Mouse (Mus musculus) spleen, postnatal 10 days (tissue): ENCODE data around the gene Tbl2.
A peak's percentile ranks its signal among the peaks of the same experiment; 100 is the strongest.

Source experiments
- DNase-seq, 2 experiments: peaks; one replicate each; pipeline ENCODE4 v3.0.0; 2021 to 2022; ENCODE audit warnings: low spot score in 2 of 2

The Tbl2 gene

DNA sequence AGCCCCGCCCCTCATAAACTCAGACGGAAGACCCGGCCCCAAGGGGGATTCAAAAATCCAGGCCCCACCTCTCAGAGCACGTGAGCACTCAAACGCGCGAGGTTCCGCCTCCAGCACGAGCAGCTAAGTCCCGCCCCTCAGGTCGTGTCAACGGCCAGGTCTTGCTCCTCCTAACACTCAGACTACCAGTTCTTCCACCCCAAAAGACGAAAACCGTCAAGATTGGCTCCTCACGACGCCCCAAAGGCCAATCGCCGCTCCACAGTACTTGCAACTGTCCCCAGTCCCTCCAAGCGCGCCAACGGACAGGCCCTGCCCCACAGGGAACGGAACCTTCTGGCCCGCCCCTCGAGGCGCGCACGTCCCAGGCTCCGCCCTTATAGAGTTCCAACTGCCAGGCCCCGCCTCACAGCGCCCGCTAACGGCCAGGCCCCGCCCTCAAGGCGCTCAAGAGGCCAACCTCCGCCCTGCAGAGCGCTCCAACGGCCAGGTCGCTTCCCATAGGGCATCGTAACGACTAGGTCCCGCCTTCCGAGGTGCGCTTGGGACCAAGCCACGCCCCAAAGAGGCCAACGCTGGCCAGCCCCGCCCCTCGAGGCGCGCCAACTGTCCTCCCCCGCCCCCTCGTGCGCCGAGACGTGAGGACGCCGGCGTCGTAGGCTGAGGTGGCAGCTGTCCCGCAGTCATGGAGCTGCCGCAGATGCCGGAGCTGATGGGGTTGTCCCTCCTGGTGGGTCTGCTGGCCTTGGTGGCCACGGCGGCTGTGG lies at the start of gene Tbl2:
Tbl2 (plus strand) TSS at position 605 of the 767 bp plus-strand sequence.
- peak; percentile 98 to 99 for DNase-seq

DNA sequence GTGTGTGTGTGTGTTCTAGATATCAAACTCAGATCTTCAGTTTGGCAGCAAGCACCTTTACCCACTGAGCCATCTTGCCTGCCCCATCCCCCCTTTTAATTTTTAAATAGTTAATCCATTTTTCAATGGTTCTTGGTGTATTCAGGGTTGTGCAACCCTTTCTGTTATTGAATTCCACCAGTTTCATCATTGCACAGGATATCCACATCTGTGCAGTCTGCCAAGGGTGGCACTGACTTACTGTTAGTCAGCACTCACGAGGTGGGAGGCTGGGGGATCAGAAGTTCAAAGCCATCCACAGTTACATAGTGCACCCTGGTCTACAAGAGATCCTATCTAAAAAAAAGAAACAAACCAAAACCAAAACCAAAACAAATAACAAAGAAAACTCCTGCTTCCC lies 48.5 kb upstream of the Tbl2 start:
- no peak for DNase-seq

DNA sequence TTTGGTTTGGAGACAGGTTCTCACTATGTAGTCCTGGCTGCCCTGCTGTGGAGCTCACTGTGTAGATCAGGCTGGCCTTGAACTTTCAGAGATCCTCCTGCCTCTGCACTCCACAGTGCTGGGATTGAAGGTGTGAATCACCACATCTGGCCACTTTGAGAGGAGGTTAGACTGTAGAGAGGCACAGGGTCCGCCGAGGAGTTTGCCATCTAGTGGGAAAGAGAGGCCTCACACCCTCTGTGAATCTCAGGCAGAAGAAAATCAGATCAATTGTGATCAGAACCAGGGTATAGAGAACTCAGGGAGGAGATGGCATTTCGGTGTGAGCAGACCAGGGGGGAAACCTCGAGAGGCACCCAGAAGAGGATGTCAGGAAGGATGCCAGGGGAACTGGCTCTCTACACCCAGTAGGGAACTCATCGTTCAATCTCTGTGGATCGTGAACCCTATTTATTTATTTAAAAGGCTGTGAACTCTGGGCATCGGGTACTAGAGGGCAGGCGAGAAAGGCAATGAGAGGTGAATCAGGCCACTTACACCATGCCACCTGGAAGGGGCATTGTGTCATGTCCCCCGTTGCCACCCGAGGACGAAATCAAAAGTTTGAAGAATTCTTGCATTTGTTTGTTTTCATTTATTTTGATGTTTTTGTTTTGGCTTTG lies 45.3 kb upstream of the Tbl2 start:
- peak in 1 of 2 experiments; percentile 42 for DNase-seq

DNA sequence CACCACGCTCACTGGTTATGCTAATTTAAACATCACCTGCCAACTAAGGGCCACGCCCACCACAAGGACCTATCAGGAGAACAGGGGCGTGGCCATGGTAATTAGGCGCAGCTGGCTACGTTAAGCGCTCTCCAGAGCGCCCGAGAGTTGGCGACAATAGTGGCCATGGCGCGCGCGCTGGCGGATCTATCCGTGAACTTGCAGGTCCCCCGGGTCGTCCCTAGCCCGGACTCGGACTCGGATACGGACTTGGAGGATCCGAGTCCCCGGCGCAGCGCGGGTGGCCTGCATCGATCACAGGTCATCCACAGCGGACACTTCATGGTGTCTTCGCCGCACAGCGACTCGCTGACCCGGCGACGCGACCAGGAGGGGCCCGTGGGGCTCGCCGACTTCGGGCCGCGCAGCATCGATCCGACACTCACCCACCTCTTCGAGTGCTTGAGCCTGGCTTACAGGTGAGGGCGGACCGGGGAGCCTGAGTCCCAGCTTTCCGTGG lies 42.6 kb upstream of the Tbl2 start:
- DNase-seq = peak; percentile 26 to 83

DNA sequence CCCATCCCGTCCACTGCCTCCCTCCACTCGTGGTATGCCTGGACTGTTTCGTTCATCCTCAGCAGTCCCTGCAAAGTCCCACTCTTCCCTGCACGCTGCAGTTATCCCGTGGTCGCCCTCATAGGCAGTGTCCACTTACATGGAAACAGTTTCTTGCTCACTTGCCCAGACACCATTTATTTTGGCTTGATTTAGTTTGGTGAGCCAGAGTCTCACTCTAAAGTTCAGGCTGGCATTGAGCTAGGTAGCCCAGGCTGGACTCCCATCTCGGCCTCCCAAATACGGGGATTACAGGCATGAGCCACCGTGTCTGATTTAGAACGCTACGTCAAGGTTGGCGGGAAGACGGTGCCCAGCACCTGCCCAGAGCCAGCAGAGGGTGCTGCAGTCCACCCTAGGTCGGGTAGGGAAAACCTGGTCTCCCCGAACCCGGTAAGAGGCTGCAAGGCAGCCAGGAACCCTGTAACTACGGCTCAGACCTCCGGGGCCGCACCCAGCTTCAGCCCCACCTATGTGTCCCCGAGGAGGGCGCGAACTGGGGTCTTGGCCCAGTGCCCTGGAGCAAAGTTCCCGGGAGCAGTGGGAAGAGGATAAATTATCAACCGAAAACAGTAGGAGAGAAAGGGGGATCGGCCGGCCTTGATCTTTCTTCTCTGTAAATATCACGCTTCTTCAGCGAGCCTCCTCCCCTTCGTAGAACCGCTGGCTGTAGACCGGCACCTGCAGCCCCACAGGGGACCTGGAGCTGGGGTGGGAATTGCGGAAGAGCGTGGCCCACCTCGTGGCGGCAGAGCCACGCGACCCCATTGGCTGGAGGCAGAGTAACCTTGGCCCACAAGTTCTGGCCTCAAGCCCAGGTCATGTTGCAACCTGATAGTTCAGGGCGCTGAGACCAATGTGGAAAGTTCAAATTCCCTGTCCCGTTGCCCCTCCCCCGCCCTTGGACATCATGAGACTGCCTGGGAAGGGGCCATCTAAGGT lies 41.6 kb upstream of the Tbl2 start:
- peak; percentile 10 to 53 for DNase-seq

DNA sequence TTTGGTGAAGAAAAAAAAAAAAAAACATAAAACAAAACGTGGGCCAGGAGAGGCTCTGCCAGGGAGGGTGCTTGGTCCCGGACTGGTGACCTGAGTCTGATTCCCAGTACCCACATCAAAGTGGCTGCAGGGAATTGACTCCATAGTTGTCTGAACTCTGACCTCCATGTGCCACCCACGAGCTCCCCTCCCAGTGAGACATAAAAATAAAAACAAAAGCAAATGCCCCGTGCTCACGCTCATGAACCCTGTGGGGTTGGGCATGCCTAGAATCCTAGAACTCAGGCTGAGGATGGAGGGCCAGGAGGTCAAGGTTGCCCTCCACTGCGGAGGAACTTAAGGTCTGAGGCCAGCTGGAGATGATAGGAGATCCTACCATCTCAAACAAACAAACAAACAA lies 40.4 kb upstream of the Tbl2 start:
- DNase-seq = no peak

DNA sequence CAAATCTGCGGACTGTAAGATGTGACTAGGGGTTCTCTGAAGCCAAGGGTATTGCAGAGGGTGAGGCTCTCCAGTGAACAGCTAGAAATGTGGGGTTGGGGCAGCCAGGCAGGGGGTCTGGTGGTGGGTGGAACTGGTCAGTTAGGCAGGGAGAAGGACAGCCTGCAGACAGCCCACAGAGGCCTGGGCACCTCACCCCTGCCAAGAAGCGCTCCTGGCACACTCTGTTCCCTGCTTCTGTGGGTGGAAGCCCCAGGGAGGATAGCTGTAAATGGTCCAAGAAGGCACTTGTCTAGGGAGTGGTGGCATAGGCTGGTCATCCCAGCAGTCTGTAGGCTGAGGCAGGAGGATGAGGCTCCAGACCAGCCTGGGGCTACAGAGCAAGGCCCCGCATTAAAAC lies 40.0 kb upstream of the Tbl2 start:
- no peak for DNase-seq

DNA sequence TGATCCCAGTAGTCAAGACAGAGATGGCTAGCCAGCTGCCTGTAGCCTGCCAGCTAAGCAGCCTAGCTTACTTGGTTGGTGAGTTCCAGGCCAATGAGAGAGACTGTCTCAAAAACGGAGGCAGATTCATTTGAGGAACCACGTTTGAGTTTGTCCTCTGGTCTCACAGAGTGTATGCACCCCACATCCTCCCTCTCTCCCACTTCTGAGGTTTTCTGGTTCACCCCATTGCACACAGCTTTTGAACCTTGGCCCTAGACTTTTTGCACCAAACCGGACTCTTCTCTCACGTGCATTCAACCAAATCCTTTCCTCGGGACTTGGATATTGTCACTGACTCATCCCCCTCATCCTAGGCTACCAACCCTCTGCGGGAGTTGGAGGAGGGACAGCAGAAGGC lies 39.5 kb upstream of the Tbl2 start:
- no peak for DNase-seq

DNA sequence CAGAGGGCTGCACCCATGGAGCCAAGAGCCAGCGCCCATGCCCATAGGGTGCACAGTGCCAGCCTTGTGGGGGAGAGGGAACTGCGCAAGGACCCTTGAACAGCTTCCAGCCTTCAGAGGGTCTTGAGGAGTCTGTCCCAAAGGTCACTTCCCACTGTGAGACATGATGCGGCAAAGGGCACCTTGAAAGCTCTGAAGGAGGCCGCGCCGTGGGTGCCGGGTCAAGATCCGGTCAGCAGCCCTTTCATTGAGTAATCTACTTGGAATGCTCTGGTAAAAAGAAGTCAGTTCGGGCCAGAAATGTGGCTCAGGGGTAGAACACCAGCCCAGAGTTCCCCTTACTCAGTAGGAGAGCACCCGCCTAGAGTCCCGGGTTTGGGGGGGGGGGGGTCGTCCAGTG lies 35.7 kb upstream of the Tbl2 start:
- no peak for DNase-seq

DNA sequence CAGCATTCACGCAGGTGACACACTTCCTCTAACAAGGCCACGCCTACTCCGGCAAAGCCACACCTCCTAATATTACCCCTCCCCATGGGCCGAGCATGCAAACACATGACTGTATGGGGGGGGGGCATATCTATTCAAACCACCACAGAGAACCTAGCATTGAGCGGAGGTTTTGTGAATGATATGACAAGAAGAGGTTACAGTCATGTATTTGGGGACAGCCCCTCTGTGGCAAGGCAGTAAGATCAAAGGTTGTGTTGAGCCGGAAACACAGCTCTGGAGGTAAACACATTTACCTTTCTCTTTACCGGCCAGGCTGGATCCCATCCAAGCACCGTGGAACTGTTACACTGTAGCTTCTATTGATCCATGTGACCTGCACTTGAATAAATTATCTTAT lies 34.2 kb upstream of the Tbl2 start:
- no peak for DNase-seq

DNA sequence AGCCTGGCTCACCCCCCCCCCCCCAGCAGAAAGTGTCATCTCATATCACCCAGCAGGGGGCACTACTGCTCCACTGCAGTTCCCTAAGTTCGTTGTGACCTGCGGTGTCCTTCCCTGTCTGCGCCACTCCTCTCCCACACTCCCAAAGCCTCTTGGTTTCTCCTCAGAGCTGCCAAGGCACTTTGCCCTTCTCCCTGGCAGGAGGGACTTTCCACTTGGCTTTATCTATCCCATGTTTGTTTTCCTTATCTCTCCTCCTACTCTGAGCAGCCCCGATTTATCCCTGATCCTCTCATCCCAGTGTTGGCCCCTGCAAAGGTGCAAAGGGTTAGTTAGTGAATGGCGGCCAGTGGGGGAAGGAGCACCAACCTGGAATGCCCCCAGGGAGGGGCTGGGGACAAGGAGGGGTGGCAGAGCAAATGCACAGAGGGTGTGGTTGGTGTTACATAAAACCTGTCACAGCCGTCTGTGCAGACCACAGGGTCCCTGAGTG lies 30.8 kb upstream of the Tbl2 start:
- peak; percentile 38 to 69 for DNase-seq

DNA sequence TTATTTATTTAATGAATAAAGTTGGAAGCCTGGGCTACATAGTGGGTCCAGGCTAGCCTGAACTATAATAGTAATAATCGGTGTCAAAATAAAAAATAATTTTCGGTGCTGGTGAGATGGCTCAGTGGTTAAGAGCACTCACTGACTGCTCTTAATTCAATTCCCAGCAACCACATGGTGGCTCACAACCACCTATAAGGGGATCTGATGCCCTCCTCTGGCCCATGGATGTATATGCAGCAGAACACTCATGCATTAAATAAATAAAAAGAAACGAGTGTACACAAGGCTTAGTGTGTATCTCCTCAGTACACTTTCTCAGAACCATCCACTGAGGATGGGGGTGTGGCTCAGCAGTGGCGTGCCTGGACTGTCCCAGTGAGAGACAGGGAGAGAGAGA lies 28.7 kb upstream of the Tbl2 start:
- DNase-seq = no peak

DNA sequence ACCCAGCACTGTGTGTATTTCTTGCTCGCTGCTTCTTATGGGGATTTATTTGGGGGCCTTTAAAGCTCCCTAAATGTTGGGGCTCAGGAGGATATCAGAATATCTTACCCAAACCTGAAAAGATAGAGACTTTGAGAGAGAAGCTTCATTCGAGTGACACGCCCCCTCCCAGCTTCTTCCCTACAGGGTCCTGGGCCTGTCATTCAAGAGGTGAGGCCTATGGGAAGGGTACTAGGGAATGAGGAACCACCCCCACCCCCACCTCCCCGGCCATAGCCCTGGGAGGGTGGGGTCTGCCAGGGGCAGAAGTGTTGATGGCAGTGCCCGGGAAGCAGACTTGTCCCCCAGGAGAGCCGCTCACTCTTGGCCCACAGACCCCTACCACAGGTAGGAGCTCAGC lies 23.3 kb upstream of the Tbl2 start:
- no peak for DNase-seq

DNA sequence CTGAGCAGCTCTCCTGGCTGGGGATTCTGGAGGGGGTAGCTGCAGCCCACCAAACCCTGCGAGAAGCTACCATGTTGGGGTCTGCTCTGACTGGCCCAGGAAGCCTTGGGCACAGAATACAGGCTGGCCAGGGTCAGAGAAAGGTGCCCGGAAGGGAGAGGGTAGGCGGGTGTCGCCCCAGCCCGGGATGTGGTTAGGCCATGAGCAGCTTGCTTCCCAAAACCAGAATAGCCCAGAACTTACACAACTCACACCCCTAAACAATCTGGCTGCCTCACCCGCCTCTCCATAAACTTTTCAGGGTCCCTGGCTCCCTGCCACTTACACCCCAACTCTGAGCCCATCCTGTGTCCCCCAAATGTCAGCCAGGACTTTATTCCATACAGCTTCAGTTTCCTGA lies 21.8 kb upstream of the Tbl2 start:
- no peak for DNase-seq

DNA sequence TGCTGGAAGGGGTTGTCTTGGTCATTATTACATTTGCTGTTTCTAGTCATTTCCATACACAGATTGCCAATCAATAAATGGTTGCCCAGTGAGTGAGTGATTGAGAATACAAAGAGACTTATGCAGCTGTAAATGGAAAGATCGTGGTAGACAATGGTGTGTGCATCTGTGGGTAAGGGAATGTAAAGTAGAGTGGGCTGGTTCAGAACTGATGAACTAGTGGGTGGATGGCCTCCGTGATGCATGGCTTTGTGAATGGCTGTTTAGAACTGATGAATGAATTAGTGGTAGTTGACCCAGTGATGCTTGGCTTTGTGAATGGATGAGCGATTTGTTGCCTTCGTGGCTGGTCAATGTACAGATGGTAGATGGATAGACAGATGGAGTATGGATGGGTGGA lies 19.7 kb upstream of the Tbl2 start:
- no peak for DNase-seq

DNA sequence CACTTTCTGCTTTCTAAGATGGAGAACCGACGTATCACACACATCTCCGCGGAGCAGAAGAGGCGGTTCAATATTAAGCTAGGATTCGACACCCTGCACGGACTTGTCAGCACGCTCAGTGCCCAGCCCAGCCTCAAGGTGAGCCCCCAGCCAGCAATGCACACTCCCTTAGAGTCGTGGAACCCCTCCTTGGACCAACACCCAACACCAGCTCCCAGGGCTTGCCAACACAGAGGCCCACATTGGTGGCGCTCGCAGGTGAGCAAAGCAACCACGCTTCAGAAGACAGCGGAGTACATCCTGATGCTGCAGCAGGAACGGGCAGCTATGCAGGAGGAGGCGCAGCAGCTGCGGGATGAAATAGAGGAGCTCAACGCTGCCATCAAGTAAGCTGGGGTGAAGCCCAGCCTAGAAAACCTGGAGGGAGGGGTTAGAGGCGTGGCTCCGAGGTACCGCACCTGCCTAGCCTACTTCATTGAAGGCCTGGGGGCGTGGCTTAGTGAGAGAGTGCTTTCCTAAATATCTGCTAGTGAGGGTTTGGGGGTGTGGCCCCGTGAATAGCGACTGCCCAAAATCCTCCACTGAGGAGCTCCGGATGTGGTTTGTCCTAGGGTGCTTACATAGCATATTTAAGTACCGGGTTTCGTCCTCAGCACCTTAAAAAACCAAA lies 15.6 kb upstream of the Tbl2 start:
- peak; percentile 16 to 69 for DNase-seq

DNA sequence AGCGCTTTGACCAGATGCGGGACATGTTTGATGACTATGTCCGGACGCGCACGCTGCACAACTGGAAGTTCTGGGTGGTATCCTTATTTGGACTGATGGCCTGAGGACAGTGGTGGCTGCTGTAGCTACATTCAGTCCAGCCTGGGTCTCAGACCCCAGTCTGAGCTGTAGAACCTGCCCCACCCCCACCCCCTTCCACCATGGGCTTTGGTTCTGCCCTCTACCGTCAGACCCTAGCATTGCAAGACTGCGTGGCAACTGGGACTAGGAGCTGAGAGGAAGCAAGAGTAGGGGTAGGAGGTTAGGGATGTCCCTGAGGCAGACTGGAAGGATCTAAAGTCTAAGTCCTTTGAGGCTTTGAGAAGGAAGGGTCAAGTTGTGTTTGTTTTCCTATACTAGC lies 14.9 kb upstream of the Tbl2 start:
- DNase-seq = peak; percentile 20 to 66

DNA sequence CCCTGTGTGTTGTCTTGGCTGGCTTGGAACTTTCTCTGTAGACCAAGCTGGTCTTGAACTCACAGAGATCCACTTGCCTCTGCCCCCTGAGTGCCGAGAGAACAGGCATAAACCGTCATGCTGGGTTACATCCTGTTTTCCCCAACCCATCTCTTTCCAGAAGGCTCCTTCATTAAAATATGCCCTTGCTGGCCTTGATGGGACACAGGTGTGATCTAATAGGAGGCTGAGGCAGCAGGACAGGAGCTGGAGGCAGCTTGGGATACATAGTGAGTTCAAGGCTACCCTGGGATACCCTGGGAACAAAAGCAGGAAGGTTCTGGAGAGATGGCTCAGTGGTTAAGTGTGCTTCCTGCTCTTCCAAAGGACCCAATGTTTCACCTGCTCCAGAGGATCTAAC lies 9.6 kb upstream of the Tbl2 start:
- no peak for DNase-seq

DNA sequence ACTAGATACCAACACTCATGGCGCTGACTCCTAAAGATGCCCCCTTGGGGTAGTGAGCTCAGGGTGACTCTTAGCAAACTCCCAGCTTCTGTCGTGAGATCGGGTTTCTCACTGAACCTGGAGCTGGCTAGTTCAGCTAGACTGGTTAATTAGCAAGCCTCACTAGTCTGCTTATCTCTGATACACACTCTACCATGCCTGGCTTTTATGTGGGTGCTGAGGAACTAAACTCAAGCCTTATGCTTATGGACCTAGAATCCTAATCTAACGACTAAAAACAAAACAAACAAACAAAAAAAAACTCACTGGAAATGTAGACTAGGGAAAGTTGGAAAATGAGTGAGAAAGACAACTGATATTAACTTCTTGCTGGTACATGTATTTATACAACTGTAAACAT lies 5.0 kb upstream of the Tbl2 start:
- no peak for DNase-seq

DNA sequence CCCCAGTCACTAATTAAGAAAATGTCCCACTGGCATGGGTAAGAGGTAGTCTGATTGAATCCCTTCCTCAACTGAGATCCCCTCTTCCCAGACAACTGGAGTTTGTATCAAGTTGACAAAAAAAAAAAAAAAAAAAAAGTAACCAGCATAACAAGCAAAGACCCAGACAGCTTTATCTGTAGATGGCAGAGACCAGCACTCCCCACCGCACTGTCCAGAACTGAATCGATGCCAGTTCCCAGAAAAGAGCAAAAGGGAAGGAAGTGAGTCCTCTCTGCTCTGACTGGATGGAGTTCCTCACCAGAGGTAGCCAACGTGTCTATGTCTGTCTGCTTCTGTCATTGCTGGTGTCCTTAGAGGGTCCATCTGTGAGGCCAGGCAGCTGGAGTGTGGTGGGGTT lies 3.9 kb upstream of the Tbl2 start:
- no peak for DNase-seq

DNA sequence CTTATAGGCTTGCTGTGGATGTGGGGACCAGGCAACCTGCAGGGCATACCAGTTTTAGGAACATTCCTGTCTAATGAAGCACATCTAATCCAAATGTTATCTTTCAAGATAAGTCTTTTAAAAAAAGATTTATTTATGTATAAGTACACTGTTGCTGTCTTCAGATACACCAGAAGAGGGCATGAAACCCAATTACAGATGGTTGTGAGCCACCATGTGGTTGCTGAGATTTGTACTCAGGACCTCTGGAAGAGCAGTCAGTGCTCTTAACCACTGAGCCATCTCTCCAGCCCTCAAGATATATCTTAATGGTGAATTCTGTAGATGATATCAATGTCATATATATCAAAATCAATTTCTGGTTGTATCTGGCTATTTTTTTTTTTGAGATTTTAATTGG lies 3.5 kb upstream of the Tbl2 start:
- DNase-seq = no peak

DNA sequence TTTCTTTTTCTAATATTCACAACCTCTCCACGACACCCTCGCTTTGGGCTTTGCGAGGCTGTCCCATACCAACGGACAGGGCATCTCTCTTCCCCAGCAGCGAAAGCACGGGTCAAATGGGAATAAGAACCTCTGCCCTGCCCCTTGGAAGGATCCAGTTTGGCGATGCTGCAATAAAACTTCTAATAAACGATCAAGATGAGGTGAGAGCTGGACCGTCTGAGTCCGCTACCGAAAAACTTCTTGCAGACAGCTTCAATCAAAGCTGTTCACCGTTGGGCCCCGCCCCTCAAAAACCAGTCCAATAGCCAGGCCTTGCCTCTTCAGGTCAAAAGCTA lies 773 bp upstream of the Tbl2 start:
- peak in 1 of 2 experiments; percentile 94 for DNase-seq
